Mouse (Mus musculus): ENCODE data around the gene Rrp9. TPM values are rescaled to one million over a fixed set of nuclear protein-coding genes. Genes with fewer than 3 reads are reported as not detected.

Gene Rrp9
- total RNA-seq, 2 experiments from 2014 or later, result 28.4 to 31.2 TPM

DNA sequence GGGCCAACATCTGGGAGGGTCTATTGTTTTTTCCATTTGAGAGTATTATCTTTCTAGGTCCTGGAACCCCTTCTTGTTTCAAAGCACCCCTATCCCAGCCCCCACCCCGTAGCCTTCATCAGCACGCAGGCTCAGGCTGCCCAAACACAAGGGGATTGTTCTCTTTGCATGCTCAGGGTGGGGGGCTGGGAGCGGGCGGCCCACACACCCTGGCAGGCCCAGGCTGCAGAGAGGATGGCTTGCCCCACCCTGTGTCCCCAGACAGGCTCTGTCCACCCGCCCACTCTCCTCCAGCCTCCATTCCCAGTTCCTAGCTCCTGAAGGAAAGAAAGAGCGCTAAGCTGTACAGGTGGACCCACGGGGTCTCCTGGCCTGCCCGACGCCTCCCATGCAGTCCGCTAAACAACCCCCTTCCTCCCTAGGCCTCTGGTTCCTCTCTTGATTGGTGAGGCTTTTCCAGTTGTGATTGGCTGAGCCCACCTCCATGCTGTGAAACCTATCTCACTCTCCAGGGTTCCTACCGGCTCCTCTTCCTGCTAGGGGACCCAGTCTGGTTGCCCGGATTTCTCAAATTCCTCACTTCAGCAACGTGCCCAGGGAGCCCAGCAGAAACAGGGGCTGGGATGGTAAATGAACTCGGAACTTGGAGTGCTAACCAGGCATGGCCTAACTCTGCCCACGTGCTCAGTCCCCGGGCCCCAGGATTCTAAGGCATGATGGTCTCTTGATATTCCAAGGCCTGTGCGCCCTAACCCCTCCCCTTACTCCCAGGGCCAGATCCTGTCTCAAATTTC is 20.7 kb upstream of the Rrp9 start:
- DNase-seq (ENCODE audit: low spot score in 2 of 2), result peak in 1 of 2 experiments; percentile 47
- intact Hi-C loops (cut with DNase I), result no loop called here

DNA sequence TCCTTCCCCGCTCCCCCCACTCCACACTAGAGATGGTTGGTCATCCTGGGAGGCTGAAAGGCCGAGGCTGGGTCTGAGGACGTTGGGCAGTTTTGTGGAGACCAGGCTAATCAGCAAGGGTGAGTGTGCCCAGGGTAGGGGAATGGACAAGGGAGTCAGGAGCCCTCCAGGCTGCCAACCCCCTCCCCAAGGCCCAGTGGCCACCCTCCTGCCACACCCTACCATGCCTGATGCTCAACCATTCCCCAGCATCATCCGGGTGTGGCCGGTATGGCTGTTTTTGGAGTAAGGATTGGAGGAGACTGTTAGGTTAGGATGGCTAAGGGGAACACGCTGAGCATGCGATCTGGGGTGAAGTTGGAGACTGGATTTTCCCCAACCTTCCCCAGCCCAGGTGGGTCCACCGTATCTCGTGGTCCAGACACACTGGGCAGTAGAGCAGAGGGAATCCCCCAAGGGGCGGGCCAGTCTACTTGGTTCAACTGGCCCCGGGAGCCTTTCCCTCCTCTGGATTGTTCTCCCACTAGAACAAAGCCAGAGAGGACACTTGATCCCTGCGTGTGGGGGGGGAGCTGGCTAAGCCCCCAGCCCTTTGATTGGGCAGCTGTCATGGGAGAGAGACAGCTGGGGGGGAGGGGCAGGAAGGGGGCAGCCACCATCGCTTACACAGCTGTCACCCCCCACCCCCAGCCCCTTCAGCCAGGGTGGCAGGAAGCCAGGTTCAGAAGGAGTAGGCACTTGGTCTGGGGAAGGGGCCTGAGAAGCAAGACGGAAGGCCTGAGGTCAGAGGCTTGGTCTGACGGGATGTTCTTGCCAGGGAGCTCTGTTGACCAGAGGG is 19.2 kb upstream of the Rrp9 start:
- no peak for DNase-seq (ENCODE audit: low spot score in 2 of 2)
- intact Hi-C loops (cut with DNase I), result no loop called here

DNA sequence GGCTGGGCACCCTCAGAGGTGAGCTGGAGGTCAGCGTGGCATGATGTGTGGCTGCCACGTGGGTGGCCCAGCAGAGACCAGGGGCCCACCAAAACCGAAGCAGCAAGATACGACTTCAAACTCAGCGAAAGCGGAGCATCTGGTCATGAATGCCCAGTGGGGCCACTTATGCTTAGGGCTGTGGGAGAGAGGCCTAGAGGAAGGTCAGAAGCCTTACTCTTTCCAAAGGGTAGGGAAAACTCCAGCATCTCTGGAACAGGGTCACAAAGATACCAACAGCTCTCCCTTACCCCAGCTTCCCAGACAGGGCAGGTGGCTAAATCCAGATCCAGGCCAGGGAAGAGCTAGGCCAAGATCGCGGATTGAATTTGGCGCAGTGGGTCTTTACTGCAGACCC is 18.6 kb upstream of the Rrp9 start:
- DNase-seq (ENCODE audit: low spot score in 2 of 2), result no peak
- intact Hi-C loops (cut with DNase I), result no loop called here

DNA sequence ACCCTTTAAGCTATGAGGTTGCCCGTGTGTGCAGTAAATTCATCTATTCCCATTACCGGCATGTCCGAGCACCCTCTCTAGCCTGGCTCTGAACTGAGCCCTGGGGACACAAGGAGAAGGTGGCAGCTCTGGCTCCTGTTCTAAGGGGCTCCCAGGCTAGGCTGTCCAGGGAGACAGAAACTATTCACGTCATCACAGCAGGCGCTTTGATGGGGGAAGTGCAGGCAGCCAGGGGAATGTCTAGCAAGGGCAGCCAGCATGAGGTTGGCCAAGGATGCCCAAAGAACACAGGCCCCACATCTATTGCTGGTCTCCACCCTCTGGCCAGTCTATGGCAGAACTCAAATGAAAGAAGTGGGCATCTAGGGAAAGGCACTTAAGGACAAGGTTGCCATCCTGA is 17.8 kb upstream of the Rrp9 start:
- intact Hi-C loops (cut with DNase I), result no loop called here
- DNase-seq (ENCODE audit: low spot score in 2 of 2), result no peak

DNA sequence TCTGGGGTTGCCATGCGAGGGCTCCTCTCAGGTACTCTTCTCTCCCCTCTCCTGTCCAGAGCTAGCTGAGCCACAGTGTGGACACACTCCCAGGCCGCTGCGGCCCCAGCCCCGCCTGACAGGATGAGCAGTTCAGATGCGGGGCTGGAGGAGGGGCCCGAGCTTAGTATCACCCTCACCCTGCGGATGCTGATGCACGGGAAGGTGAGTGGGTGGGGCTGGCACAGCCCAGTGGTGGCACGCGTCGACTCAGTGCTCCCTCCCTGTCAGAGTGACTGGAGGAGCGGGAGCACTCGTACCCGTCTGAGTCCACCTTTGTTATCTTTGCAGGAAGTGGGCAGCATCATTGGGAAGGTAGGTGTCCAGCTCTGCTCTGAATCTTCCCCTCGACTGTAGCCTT is 15.8 kb upstream of the Rrp9 start:
- no peak for DNase-seq (ENCODE audit: low spot score in 2 of 2)
- intact Hi-C loops (cut with DNase I), result no loop called here

DNA sequence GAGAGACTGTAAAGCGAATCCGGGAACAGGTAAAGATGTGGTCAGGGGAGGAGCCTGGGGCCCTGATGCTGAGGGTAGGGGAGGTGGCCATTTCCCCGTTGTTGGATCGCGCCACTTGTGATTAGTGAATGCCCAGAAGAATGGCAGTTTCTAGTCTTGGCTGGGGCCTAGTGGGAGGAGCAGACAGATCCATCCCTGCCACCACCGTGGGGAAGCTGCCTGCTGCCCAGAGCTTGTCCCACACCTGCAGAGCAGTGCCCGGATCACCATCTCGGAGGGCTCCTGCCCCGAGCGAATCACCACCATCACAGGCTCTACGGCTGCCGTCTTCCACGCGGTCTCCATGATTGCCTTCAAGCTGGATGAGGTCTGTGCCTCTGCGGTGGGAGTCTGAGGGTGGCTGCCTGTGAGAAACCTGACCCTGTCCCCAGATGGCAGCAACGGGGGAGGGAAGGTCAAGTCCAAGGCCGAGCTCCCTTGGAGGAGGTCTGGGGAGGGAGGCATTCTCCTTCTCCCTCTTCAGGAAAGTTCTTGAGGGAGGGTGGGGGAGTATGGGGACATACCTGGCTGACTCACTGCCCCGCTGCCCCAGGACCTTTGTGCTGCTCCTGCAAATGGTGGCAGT is 15.2 kb upstream of the Rrp9 start:
- DNase-seq (ENCODE audit: low spot score in 2 of 2), result no peak
- intact Hi-C loops (cut with DNase I), result no loop called here

DNA sequence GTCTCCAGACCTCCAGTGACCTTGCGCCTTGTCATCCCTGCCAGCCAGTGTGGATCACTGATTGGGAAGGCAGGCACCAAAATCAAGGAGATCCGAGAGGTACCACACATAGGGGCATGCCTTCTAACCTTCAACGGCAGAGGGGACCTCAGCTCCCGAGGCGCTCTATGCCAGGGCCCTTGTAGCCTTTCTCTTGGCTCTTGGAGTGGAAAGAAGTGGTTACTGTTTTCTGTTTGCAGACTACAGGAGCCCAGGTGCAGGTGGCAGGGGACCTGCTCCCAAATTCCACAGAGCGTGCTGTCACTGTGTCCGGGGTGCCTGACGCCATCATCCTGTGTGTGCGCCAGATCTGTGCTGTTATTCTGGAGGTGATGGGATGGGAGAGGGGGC is 14.7 kb upstream of the Rrp9 start:
- intact Hi-C loops (cut with DNase I), result no loop called here
- DNase-seq (ENCODE audit: low spot score in 2 of 2), result no peak

DNA sequence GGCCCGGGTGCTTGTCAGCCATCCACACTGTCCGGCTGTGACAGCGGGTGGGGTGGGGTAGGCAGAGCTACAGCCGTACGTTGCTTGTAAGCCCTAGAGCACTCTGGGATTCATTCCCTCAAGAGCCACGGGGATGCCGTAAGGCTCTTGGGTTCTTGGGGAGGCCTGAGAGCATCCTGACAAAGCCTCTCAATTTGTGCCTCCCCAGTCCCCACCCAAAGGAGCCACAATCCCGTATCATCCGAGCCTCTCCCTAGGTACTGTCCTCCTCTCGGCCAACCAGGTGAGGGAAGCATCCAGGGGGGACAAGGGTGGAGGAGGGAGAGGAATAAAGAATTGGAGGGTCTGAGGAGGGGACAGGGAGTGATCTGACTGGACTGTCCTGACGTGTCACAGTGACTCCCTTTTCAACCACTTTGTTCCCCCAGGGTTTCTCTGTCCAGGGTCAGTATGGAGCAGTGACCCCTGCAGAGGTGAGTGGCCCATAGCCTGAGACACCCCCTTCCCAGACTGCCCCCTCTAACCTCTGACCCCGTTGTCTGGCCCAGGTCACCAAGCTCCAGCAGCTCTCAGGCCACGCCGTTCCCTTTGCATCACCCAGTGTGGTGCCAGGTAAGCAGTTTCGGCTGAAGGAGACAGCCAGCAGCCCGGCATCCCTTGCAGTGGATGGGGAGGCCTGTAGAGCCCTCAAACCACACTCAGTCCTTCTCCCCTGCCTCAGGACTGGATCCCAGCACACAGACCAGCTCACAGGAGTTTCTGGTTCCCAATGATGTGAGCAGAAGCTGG is 13.9 kb upstream of the Rrp9 start:
- no peak for DNase-seq (ENCODE audit: low spot score in 2 of 2)
- intact Hi-C loops (cut with DNase I), result no loop called here

DNA sequence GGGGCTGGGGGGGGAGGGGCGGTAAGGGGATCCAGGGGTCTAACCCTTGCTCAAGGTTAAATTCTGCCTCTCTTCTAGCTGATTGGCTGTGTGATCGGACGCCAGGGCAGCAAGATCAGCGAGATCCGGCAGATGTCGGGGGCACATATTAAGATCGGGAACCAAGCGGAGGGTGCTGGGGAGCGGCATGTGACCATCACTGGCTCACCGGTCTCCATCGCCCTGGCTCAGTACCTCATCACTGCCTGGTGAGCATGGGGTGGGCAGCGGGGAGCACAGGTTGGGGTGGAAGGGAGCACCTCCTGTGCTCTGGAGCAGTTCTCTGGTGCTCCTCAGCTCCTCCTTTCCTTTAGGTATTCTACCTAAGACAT is 13.3 kb upstream of the Rrp9 start:
- intact Hi-C loops (cut with DNase I), result no loop called here
- no peak for DNase-seq (ENCODE audit: low spot score in 2 of 2)

DNA sequence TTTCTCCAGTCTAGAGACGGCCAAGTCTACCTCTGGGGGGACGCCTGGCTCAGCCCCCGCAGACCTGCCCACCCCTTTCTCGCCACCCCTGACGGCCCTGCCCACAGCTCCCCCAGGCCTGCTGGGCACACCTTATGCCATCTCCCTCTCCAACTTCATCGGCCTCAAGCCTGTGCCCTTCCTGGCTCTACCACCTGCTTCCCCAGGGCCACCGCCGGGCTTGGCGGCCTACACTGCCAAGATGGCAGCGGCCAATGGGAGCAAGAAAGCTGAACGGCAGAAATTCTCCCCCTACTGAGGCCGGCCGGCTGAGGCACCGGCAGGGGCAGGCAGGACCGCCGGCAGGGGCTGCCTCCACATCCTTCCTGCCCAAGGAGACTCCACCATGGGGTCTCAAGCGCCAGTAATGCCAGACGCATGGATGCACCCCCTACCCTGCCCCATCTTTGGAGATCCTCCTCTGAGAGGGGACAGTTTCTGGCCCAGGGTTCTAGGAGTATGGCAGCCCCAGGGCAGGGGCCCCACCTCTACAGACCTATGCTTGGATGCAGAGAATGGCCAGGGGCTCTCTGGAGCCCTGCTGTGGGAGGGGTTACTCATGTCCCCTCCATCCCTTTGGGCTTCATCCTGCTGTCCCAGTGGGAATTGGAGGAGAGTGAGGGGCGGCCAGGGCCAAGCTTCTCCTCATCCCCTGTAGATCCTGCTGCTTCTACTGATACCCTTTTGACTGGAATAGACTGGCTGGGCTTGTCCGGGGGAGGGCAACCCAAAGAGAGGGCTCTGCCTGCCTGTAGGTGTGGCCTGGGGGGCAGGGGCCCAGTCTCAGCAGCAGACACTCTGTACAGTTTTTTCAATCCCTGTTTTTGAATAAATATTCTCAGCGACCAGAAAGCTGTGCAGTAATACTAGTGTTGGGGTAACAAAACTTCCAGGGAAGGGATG is 12.4 kb upstream of the Rrp9 start:
- intact Hi-C loops (cut with DNase I), result no loop called here
- no peak for DNase-seq (ENCODE audit: low spot score in 2 of 2)

DNA sequence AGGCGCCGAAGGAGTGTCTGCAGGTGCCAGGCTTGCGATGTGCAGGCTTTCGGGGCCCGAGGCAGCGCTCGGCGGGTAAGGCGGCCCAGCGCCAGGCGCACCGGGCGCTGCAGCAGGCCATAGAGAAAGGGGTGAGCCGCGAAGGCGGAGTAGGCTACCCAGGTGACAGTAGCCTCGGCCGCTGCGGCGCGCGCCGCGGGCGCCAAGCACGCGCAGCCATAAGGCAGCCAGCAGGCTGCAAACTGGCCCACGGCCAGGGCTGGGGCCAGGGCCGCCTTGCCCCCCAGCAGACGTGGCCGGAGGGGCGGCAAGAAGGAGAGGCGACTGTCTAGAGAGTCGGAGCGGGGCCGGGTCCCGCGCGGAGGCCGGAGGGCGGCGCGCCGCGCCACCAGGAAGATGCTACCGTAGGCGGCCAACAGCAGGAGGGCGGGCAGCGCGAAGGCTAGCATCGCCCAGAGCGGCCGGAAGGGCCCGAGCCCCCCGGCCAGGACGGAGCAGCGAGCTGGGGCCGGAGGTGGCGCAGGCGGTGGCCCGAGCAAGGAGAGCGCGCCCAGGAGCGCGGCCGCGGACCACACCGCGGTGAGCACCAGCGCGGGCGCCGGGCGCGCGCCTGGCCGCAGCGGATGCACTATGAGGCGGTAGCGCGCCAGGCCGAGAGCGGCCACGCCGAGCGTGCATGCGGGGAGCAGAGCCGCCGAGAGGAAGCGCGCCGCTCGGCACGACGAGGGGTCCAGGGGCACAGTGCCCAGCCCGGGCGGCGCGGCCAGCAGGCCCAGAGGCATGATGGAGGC is 10.8 kb upstream of the Rrp9 start:
- peak; percentile 79 to 83 for DNase-seq (ENCODE audit: low spot score in 2 of 2)
- intact Hi-C loops (cut with DNase I), result no loop called here

DNA sequence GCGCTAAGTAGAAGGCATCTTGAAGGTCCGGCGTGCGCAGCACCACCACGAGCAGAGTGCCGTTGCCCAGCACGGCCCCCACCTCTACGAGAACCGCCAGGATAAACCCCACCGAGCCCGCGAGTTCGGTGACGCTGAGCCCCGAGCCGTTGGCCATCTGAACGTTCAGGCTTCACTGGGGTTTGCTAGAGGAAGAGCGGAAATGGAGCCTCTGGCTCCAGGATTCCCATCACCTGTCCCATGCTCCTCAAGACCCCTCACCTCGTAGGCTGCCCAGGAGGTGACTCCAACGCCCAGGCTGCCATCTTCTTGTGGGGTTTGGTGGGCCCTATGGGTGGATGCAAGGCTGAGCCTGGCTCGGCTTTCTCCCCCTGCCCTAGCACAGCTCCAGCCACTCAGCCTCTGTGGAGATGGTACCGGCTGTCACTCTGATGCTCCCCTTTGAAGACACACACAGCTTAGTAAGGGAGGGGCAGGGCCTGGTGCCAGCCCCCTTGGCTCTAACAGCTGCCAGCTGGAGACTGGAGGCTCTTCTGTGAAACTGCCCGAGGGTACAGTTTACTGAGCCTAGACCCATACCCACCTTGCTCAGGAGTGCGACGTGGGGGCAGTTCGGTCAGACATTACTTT is 10.1 kb upstream of the Rrp9 start, which contains the start of gene Gpr62:
TSS of gene Gpr62 (minus strand) at position 368 of the 630 bp plus-strand sequence.
- peak in 1 of 2 experiments; percentile 48 for DNase-seq (ENCODE audit: low spot score in 2 of 2)

DNA sequence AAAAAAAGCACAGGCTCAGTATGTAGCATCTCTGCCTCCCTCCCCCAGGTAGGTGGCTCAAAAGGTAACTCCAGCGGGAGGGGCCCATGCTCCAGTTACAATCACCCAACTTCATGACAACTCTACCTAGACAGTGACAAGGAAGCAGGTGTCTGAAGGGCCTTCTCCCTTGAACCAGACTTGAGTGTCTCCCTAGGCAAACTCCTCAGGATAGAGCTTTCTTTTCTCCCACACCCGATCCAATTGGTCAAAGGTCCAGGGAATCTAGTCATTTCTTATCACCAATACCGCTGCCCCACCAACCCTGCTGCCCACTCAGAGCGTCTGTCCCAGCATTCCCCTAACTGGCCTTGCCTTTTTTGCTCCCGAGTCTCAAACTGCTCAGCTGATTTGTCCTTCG is 9.0 kb upstream of the Rrp9 start:
- DNase-seq (ENCODE audit: low spot score in 2 of 2), result no peak
- intact Hi-C loops (cut with DNase I), result no loop called here

More for the DNA sequence above, 10.1 kb upstream of the Rrp9 start, which contains the start of gene Gpr62:
- intact Hi-C loops (cut with DNase I), result no loop called here

DNA sequence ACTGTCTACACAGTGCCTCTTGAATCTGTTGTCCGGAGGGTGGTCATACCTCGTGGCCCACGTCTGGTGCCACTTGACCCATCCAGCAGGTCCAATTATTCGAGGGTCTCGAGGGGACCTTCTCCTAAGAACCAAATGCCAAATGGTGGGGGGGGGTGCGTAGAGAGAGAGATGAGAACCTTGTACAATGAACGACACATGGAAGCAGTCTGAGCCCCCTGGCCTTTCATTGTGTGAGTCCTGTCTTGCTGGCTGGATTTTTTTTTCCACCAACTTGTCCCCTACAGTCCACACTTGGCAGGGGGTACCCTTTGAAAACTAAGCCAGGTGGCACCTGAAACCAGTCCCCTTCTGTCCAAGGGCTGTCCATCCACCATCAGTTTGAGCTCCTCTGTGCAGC is 8.0 kb upstream of the Rrp9 start:
- DNase-seq (ENCODE audit: low spot score in 2 of 2), result no peak
- intact Hi-C loops (cut with DNase I), result no loop called here

DNA sequence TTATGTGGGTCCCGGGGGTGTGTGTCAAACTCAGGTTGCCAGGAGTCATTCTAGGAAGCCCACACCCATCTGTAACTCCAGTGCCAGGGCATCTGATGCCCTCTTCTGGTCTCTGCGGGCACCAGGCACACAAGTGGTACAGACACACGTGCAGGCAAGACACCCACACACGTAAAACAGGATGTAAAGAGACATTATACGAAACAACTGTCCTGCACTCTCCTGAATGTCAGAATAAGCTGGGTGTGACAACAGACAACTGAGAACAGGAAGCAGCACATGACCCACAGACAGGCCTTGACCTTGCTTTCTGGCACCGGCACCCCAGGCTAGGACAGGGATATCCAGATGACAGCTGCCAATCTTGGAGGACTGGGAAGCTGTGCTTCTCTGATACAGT is 6.4 kb upstream of the Rrp9 start:
- DNase-seq (ENCODE audit: low spot score in 2 of 2), result no peak
- intact Hi-C loops (cut with DNase I), result no loop called here

DNA sequence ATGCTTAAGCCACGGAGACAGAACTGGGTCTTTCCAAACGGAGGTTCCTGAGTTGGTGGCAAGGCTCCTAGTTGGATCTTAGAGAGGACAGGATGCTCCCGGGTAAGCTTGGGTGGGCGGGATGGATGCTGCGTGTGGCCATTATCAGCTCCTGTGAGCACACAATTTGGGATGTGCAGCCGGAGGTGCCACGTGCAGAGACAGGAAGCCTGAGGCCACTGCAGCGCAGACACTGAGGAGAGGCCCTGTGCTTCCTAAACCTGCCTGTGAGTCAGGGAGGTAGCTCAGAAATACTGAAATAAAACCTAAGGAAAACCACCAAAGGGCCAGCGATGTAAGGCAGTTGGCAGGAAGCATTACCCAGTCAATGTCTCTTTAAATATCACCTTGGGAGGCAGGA is 6.0 kb upstream of the Rrp9 start:
- DNase-seq (ENCODE audit: low spot score in 2 of 2), result no peak
- intact Hi-C loops (cut with DNase I), result no loop called here

DNA sequence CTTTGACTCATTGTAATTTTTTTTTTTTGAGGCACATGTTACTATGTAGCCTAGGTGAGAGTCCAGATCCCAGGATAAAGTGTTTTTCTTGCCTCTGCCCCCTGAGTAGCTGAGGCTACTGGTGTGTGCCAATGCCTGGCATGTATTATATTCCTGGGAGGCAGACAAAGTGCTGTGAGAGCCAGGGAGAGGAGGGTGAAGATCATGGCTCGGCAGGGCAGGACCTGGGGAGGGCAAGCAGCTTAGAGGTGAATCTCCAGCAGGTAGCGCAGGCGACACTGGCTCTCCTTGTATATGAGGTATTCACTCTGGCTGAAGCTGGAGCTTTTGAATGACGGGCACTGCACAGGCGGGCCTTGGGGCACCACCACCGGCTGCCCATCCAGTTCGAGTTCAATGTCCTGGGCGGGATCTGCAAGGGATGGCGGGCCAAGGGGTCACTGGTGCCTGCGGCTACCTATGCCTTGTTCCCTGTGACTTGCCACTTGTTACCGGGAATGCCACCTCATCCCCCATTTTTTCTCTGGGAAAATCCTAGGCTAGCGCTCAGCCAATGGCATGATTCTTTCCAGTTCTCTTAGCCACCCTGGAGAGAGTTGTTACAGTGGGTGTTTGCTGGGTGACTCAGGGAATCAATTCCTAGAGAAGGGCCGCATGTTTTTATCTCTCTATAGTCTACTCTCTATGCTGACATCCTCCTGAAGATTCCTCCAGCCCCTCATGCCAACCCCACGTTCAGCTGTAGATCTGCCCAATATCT is 4.6 kb upstream of the Rrp9 start:
- intact Hi-C loops (cut with DNase I), result no loop called here
- peak in 1 of 2 experiments; percentile 18 for DNase-seq (ENCODE audit: low spot score in 2 of 2)
